Mouse (Mus musculus) sigmoid colon, adult 10 weeks (tissue): ENCODE results near the gene Hoxd10. TPM values are rescaled to one million over a fixed set of nuclear protein-coding genes. Genes with fewer than 3 reads are reported as not detected.

Source experiments
- polyA plus RNA-seq: library from polyadenylated mRNA; stranded (reverse); fragments of 350-450 nt; fragmentation: Illumina TruSeq; extraction: RNeasy Lipid Tissue Mini Kit (QIAGEN cat#74804); gene quantifications from one replicate; pipeline ENCODE4 v1.2.3, GENCODE M21; 2014; ENCODE audit warnings: low read depth, low replicate concordance

Hoxd10 gene
- polyA plus RNA-seq: 12.6 TPM

GRCm38 (mm10) chr2:74691022-74691951 lies at the start of gene Hoxd10:
Gene Hoxd10, plus strand, starts transcription at chr2:74691924.

GRCm38 (mm10) chr2:74659507-74660005 lies 32.2 kb upstream of the Hoxd10 start, which contains the start of gene Evx2:
Gene Evx2, minus strand, starts transcription at chr2:74659557.

GRCm38 (mm10) chr2:74667842-74668357 lies 23.8 kb upstream of the Hoxd10 start, which contains the start of gene Hoxd13:
Gene Hoxd13, plus strand, starts transcription at chr2:74668310.

GRCm38 (mm10) chr2:74674881-74675665 lies 16.7 kb upstream of the Hoxd10 start, which contains the start of gene Hoxd12:
Gene Hoxd12, plus strand, starts transcription at chr2:74675013.

GRCm38 (mm10) chr2:74678891-74679595 lies 12.7 kb upstream of the Hoxd10 start, which contains the start of gene Hoxd11:
Gene Hoxd11, plus strand, starts transcription at chr2:74679557.

GRCm38 (mm10) chr2:74697567-74698121 lies 5.9 kb downstream of the Hoxd10 start, which contains the start of gene Hoxd9:
Gene Hoxd9, plus strand, starts transcription at chr2:74697727.

GRCm38 (mm10) chr2:74704393-74704998 lies 12.8 kb downstream of the Hoxd10 start, which contains the start of gene Hoxd8:
Gene Hoxd8, plus strand, starts transcription at chr2:74704615.

GRCm38 (mm10) chr2:74711721-74712621 lies 20.2 kb downstream of the Hoxd10 start, which contains the start of the genes Hoxd3 and Hoxd4:
Gene Hoxd3, plus strand, starts transcription at chr2:74711927.
Gene Hoxd4, plus strand, starts transcription at chr2:74711929.

GRCm38 (mm10) chr2:74726551-74726950 lies 34.8 kb downstream of the Hoxd10 start, which contains the start of gene Gm28230:
Gene Gm28230, plus strand, starts transcription at chr2:74726728.

Other genes with a start within 250 kb of the Hoxd10 start
- 60.0 TPM for gene Lnpk, start 112.5 kb upstream of the Hoxd10 start, polyA plus RNA-seq
- 3.8 TPM for gene Evx2, start 32.4 kb upstream of the Hoxd10 start, polyA plus RNA-seq
- gene Hoxd13, start 23.6 kb upstream of the Hoxd10 start, polyA plus RNA-seq: 126 TPM
- 1.4 TPM for gene Hoxd12, start 16.9 kb upstream of the Hoxd10 start, polyA plus RNA-seq
- gene Hoxd11, start 12.4 kb upstream of the Hoxd10 start, polyA plus RNA-seq: 12.7 TPM
- gene Hoxd9, start 5.8 kb downstream of the Hoxd10 start, polyA plus RNA-seq: 1.6 TPM
- 3.9 TPM for gene Hoxd8, start 12.7 kb downstream of the Hoxd10 start, polyA plus RNA-seq
- gene Hoxd3, start 20.0 kb downstream of the Hoxd10 start, polyA plus RNA-seq: 0.47 TPM
- 0.88 TPM for gene Hoxd4, start 20.0 kb downstream of the Hoxd10 start, polyA plus RNA-seq
- 0.25 TPM for gene Gm28230, start 34.8 kb downstream of the Hoxd10 start, polyA plus RNA-seq
- not detected for gene Hoxd1, start 71.1 kb downstream of the Hoxd10 start, polyA plus RNA-seq
- gene Mtx2, start 133.9 kb downstream of the Hoxd10 start, polyA plus RNA-seq: 210 TPM